Mouse (Mus musculus) thymus, adult 2 months (tissue): ENCODE results near the gene Rpl36. TPM values are rescaled to one million over a fixed set of nuclear protein-coding genes. Genes with fewer than 3 reads are reported as not detected.
"Not testable (repeated sequence)": the region's sequence is repeated elsewhere in the genome, so short reads cannot be mapped to it uniquely, and the experiment has no call there.

Source experiments
- DNase-seq: peaks from one replicate; pipeline ENCODE4 v3.0.0; 2021
- H3K27ac ChIP-seq: fragments of 200-500 bp; 2 replicates; pipeline ENCODE4 v1.5.1; 2012; ENCODE audit warnings: low read length, control low read depth; ENCODE audit not compliant: control insufficient read depth, insufficient read depth
- H3K27me3 ChIP-seq: fragments of 200-500 bp; 2 replicates; pipeline ENCODE4 v1.6.1; 2012; ENCODE audit warnings: mild to moderate bottlenecking, low read length, moderate library complexity, mixed read lengths; ENCODE audit not compliant: control insufficient read depth, insufficient read depth
- H3K36me3 ChIP-seq: fragments of 200-500 bp; 2 replicates; pipeline ENCODE4 v1.6.1; 2012; ENCODE audit warnings: mild to moderate bottlenecking, low read length, moderate library complexity; ENCODE audit not compliant: control insufficient read depth, insufficient read depth
- H3K4me1 ChIP-seq: fragments of 200-500 bp; replicated peaks from 2 replicates; pipeline ENCODE4 v1.6.1; 2012; ENCODE audit warnings: low read length; ENCODE audit not compliant: control insufficient read depth, insufficient read depth
- H3K4me3 ChIP-seq: fragments of 200-500 bp; 2 replicates; pipeline ENCODE4 v1.5.1; 2012; ENCODE audit warnings: mild to moderate bottlenecking, low read length, control low read depth, moderate library complexity; ENCODE audit not compliant: control insufficient read depth, insufficient read depth
- CTCF ChIP-seq: fragments of 200-500 bp; IDR thresholded peaks from 2 replicates; pipeline ENCODE4 v1.5.1; 2012; ENCODE audit warnings: mild to moderate bottlenecking, control low read depth, low read length, moderate library complexity, borderline replicate concordance; ENCODE audit not compliant: control insufficient read depth, poor library complexity, insufficient read depth; ENCODE audit errors: extremely low read depth
- POLR2A ChIP-seq: fragments of 200-500 bp; IDR thresholded peaks from 2 replicates; pipeline ENCODE4 v1.6.1; 2012; ENCODE audit warnings: mild to moderate bottlenecking, low read length, control low read depth, moderate library complexity; ENCODE audit not compliant: control insufficient read depth, poor library complexity, insufficient read depth; ENCODE audit errors: extremely low read depth
- WGBS: fragments of 180-500 bp; shearing (Covaris S2); methylation state at CpG from one replicate; pipeline ENCODE4 v1.1.7; 2018; 5-methylcytosine and 5-hydroxymethylcytosine counted together
- polyA plus RNA-seq: library from polyadenylated mRNA; depleted of rRNA; stranded (reverse); fragments of >200 nt; gene quantifications from 2 replicates; pipeline ENCODE4 v1.2.3, GENCODE M21; 2012

Gene Rpl36
- polyA plus RNA-seq, 1 experiment: 3,864 TPM

- H3K27me3 ChIP-seq: no peaks in the 10 kb centered on the region
- H3K4me1 ChIP-seq: peaks cover 16% of the 10 kb centered on the region
- WGBS: 84% methylated on average over 3 of the region's 3 CpGs
- H3K36me3 ChIP-seq: peaks cover 42% of the 10 kb centered on the region
- no peak overlapping the region for H3K4me3 ChIP-seq
- H3K27ac ChIP-seq: no peak overlapping the region
- DNase-seq: no peak
- TF ChIP-seq CTCF: no peak
- TF ChIP-seq POLR2A: no peak
Observed at GRCm38 (mm10) chr17:56607521-56608062, 5.6 kb upstream of the Rpl36 start.

- TF ChIP-seq CTCF: no peak
- no peak for TF ChIP-seq POLR2A
- Histone ChIP-seq H3K27me3 (no peaks in the 10 kb centered on the region), H3K4me1 (peaks cover 16% of the 10 kb centered on the region), H3K4me3 (peak overlapping the region; percentile 96), H3K36me3 (peaks cover 31% of the 10 kb centered on the region), H3K27ac (no peak overlapping the region)
- WGBS: 36% methylated on average over 5 of the region's 5 CpGs
- no peak for DNase-seq
Observed at GRCm38 (mm10) chr17:56608699-56609098, 4.5 kb upstream of the Rpl36 start.

GRCm38 (mm10) chr17:56609452-56610171 is 3.6 kb upstream of the Rpl36 start, which contains the start of gene 2410015M20Rik:
Gene 2410015M20Rik (minus strand): TSS chr17:56609771.
- TF ChIP-seq CTCF (peak; percentile 70), POLR2A (peak; percentile 40; the same call in 1 of the 2 replicates)
- Histone ChIP-seq H3K4me3 (peak within 1 kb of the TSS; percentile 96), H3K27me3 (no peaks in the 10 kb centered on the region), H3K27ac (peak within 1 kb of the TSS; percentile 45), H3K36me3 (peaks cover 22% of the 10 kb centered on the region), H3K4me1 (peaks cover 24% of the 10 kb centered on the region)
- DNase-seq: peak; percentile 94
- WGBS: under 1% methylated on average over 44 of the region's 44 CpGs

GRCm38 (mm10) chr17:56611323-56611722 is 1.9 kb upstream of the Rpl36 start:
- TF ChIP-seq CTCF: no peak
- TF ChIP-seq POLR2A: no peak
- no peak overlapping the region for H3K4me3 ChIP-seq
- 96% methylated on average over 2 of the region's 2 CpGs for WGBS

GRCm38 (mm10) chr17:56611861-56612564 is 1.2 kb upstream of the Rpl36 start:
- Histone ChIP-seq H3K27me3 (no peaks in the 10 kb centered on the region), H3K4me1 (peaks cover 27% of the 10 kb centered on the region), H3K27ac (no peak overlapping the region), H3K36me3 (no peaks in the 10 kb centered on the region), H3K4me3 (no peak overlapping the region)
- WGBS: 66% methylated on average over 14 of the region's 14 CpGs
- TF ChIP-seq POLR2A (no peak), CTCF (no peak)
- peak; percentile 30 for DNase-seq

More at GRCm38 (mm10) chr17:56611323-56611722, 1.9 kb upstream of the Rpl36 start:
- H3K27ac ChIP-seq: no peak overlapping the region
- DNase-seq: no peak
- H3K27me3 ChIP-seq: no peaks in the 10 kb centered on the region
- peaks cover 5% of the 10 kb centered on the region for H3K36me3 ChIP-seq
- H3K4me1 ChIP-seq: peaks cover 27% of the 10 kb centered on the region

- not testable (repeated sequence) for DNase-seq, H3K4me3 ChIP-seq, H3K36me3 ChIP-seq, H3K27ac ChIP-seq, H3K27me3 ChIP-seq
- peaks cover 27% of the 10 kb centered on the region for H3K4me1 ChIP-seq
- 93% methylated on average over 10 of the region's 10 CpGs for WGBS
Observed at GRCm38 (mm10) chr17:56612565-56612939, 664 bp upstream of the Rpl36 start.

- H3K27ac ChIP-seq: peak overlapping the region; percentile 1; the same call in 1 of the 2 replicates
- H3K27me3 ChIP-seq: not testable (repeated sequence)
- H3K4me1 ChIP-seq: peaks cover 21% of the 10 kb centered on the region
- WGBS: 1% methylated on average over 26 of the region's 26 CpGs
- H3K4me3 ChIP-seq: peak overlapping the region; percentile 94
- peak; percentile 25 for DNase-seq
- peaks cover 13% of the 10 kb centered on the region; the same call in 1 of the 2 replicates for H3K36me3 ChIP-seq
Observed at GRCm38 (mm10) chr17:56613893-56614292, 677 bp downstream of the Rpl36 start.
